Mouse (Mus musculus): Measurements from ENCODE around the gene Lypd4.

DNA sequence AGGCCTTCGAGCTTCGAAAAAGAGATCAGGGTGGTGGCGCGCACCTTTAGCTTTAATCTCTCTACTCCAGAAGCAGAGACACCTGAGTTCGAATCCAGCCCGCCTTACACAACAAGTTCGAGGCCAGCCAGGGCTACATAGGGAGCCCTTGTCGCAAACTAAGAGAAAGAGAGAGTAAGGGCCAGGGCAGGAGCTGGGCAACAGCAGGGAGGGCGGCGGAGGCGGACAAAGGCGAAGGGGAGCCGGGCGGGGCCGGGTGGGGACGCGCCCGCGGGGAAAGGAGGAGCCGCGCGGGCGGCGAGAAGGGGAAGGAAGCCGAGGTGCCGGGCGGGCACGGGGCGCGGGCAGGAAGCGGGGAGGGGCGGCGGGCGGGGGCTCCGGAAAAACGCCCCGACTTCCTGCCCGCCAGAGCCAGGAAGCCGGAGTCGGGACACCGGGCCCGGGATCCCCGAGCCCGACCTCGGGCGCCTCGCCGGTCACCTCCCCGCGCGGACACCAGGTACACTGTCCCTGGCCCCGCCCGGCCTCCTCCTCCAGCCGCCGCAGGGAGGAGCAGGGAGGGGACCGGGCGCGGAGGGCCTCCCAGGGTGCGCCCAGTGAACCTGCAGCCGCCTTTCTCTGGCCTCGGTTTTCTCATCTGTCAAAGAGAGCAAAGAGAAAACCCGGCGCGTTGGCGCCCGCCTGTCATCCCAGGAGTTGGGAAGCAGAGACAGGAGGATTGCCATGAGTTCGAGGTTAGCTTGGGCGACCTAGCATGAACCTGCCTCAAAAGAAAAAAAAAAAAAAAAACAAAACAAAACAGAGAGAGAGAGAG, 33.1 kb upstream of the Lypd4 start, which contains the start of gene Arhgef1:
- TF ChIP-seq POLR2A (IDR thresholded peaks at IDR 0.05; ENCODE audit: borderline replicate concordance, extremely low read depth, insufficient read depth, insufficient read length, poor library complexity, severe bottlenecking) (no peak), CTCF (IDR thresholded peaks at IDR 0.05; ENCODE audit: borderline replicate concordance, extremely low read depth, insufficient read depth, insufficient read length) (no peak)
